Mouse (Mus musculus) liver, embryonic 14.5 days (tissue): Measurements from ENCODE around the gene Gbgt1. TPM values are rescaled to one million over a fixed set of nuclear protein-coding genes. Genes with fewer than 3 reads are reported as not detected.
A peak's percentile ranks its signal among the peaks of the same experiment; 100 is the strongest.

ENCODE experiments used
- ATAC-seq: fragments of 200-750 bp; cut with Nextera tagmentation; 2 replicates; pipeline ENCODE4 v1.8.0; 2017; ENCODE audit warnings: moderate number of reproducible peaks, mild to moderate bottlenecking, moderate library complexity; ENCODE audit not compliant: insufficient read depth
- DNase-seq, 3 experiments: peaks; one replicate each; pipeline ENCODE4 v3.0.0-alpha.2; 2012 to 2013; ENCODE audit warnings: low read depth in 3 of 3, low spot score in 3 of 3
- H3K27ac ChIP-seq: fragments of 300-500 bp; sonication (generic); 2 replicates; pipeline ENCODE4 v1.5.1; 2014; ENCODE audit warnings: moderate library complexity, mild to moderate bottlenecking, control low read depth, inconsistent platforms
- H3K27me3 ChIP-seq: fragments of 300-500 bp; sonication (generic); 2 replicates; pipeline ENCODE4 v1.6.1; 2014; ENCODE audit warnings: mild to moderate bottlenecking, low read length, moderate library complexity; ENCODE audit not compliant: control insufficient read depth, insufficient read depth
- H3K36me3 ChIP-seq: fragments of 300-500 bp; sonication (generic); replicated peaks from 2 replicates; pipeline ENCODE4 v1.6.1; 2014; ENCODE audit warnings: low read depth; ENCODE audit not compliant: control insufficient read depth, insufficient read depth
- H3K4me1 ChIP-seq, 2 experiments: fragments of 200-500 bp in 1 of 2; fragments of 300-500 bp in 1 of 2; sonication (generic) in 1 of 2; replicated peaks; 2 replicates each; pipeline ENCODE4 v1.6.1; 2012 to 2014; ENCODE audit warnings: antibody characterized with exemption in 1 of 2, inconsistent platforms in 1 of 2, low read length in 1 of 2; ENCODE audit not compliant: control insufficient read depth in 2 of 2, insufficient read depth in 2 of 2
- H3K4me2 ChIP-seq: fragments of 300-500 bp; sonication (generic); 2 replicates; pipeline ENCODE4 v1.6.1; 2014; ENCODE audit warnings: low read depth, mild to moderate bottlenecking, control low read depth, moderate library complexity
- H3K4me3 ChIP-seq, 2 experiments: fragments of 200-500 bp in 1 of 2; fragments of 300-500 bp in 1 of 2; sonication (generic) in 1 of 2; 2 replicates each; pipeline ENCODE4 v1.5.1; 2012 to 2014; ENCODE audit warnings: low read depth in 2 of 2, low read length in 2 of 2, mild to moderate bottlenecking in 2 of 2, control low read depth in 1 of 2, inconsistent platforms in 1 of 2, moderate library complexity in 1 of 2; ENCODE audit not compliant: insufficient read depth in 1 of 2
- H3K9ac ChIP-seq: fragments of 300-500 bp; sonication (generic); replicated peaks from 2 replicates; pipeline ENCODE4 v1.6.1; 2014; ENCODE audit warnings: mild to moderate bottlenecking, control low read depth, moderate library complexity
- H3K9me3 ChIP-seq: fragments of 300-500 bp; sonication (generic); 2 replicates; pipeline ENCODE4 v1.6.1; 2016; ENCODE audit warnings: low read length, mixed read lengths; ENCODE audit not compliant: control insufficient read depth
- CTCF ChIP-seq: IDR thresholded peaks from 2 replicates; pipeline ENCODE4 v1.5.1; 2016; ENCODE audit warnings: antibody characterized with exemption, low read depth, control low read depth
- EP300 ChIP-seq: IDR thresholded peaks from 2 replicates; pipeline ENCODE4 v1.6.1; 2016; ENCODE audit warnings: antibody characterized with exemption, low read depth
- WGBS: fragments of 180-500 bp; shearing (Covaris S2); extraction: QIAGEN DNeasy Blood & Tissue Kit; methylation state at CpG from one replicate; pipeline ENCODE4 v1.1.7; 2014; ENCODE audit not compliant: insufficient replicate concordance; 5-methylcytosine and 5-hydroxymethylcytosine counted together
- polyA plus RNA-seq, 2 experiments: library from polyadenylated mRNA; depleted of rRNA in 1 of 2; stranded (reverse) in 1 of 2; unstranded in 1 of 2; fragments of >200 nt; fragmentation: Nextera tagmentation in 1 of 2; extraction: Ambion mirVana in 1 of 2; gene quantifications; 2 replicates each; pipeline versions ENCODE4 v1.2.1 to v1.2.3; 2012 to 2014

Gene Gbgt1
- polyA plus RNA-seq, 2 experiments: 0.29 to 0.52 TPM

GRCm38 (mm10) chr2:28522166-28522565 lies 25.5 kb downstream of the Gbgt1 start:
- no peak for ATAC-seq
- Histone ChIP-seq H3K4me3 (no peak overlapping the region), H3K9ac (no peak overlapping the region), H3K27me3 (no peaks in the 10 kb centered on the region), H3K4me2 (no peak overlapping the region), H3K27ac (no peak overlapping the region), H3K4me1 (peaks cover 0 to 3% of the 10 kb centered on the region in 2 experiments; a peak in 1 of 4 replicates), H3K9me3 (no peaks in the 10 kb centered on the region), H3K36me3 (no peaks in the 10 kb centered on the region)
- DNase-seq: no peak
- WGBS: 57% methylated on average over 4 of the region's 4 CpGs
- no peak for TF ChIP-seq EP300
- no peak for TF ChIP-seq CTCF

- ATAC-seq (0 out of 2 replicates have a peak, but pooled peaks have one; percentile 29), DNase-seq (no peak)
- no peak overlapping the region for H3K4me3 ChIP-seq
- H3K4me2 ChIP-seq: no peak overlapping the region
- H3K9me3 ChIP-seq: no peaks in the 10 kb centered on the region
- WGBS: 42% methylated on average over 5 of the region's 5 CpGs
- H3K4me1 ChIP-seq: peaks cover 0 to 3% of the 10 kb centered on the region in 2 experiments; a peak in 1 of 4 replicates
- H3K27ac ChIP-seq: no peak overlapping the region
- H3K36me3 ChIP-seq: no peaks in the 10 kb centered on the region
- TF ChIP-seq EP300 (no peak), CTCF (no peak)
- H3K27me3 ChIP-seq: no peaks in the 10 kb centered on the region
- H3K9ac ChIP-seq: no peak overlapping the region
Observed at GRCm38 (mm10) chr2:28523643-28524117, 27.0 kb downstream of the Gbgt1 start.

GRCm38 (mm10) chr2:28524406-28524805 lies 27.7 kb downstream of the Gbgt1 start:
- no peak overlapping the region for H3K27ac ChIP-seq
- 69% methylated on average over 10 of the region's 10 CpGs for WGBS
- no peak overlapping the region for H3K4me2 ChIP-seq
- no peaks in the 10 kb centered on the region for H3K36me3 ChIP-seq
- peaks cover 0 to 3% of the 10 kb centered on the region in 2 experiments; a peak in 1 of 4 replicates for H3K4me1 ChIP-seq
- H3K9me3 ChIP-seq: no peaks in the 10 kb centered on the region
- H3K9ac ChIP-seq: no peak overlapping the region
- H3K4me3 ChIP-seq: no peak overlapping the region
- no peak for ATAC-seq
- H3K27me3 ChIP-seq: no peaks in the 10 kb centered on the region
- DNase-seq: no peak
- no peak for TF ChIP-seq CTCF
- TF ChIP-seq EP300: no peak

- Histone ChIP-seq H3K36me3 (no peaks in the 10 kb centered on the region), H3K27me3 (no peaks in the 10 kb centered on the region), H3K4me3 (no peak overlapping the region), H3K9ac (no peak overlapping the region), H3K4me1 (peaks cover 0 to 3% of the 10 kb centered on the region in 2 experiments; a peak in 1 of 4 replicates), H3K27ac (no peak overlapping the region), H3K9me3 (no peaks in the 10 kb centered on the region), H3K4me2 (no peak overlapping the region)
- WGBS: 30% methylated on average over 11 of the region's 11 CpGs
- no peak for TF ChIP-seq EP300
- DNase-seq: no peak
- ATAC-seq: peak; percentile 64
Observed at GRCm38 (mm10) chr2:28525219-28525942, 28.7 kb downstream of the Gbgt1 start.

- Histone ChIP-seq H3K36me3 (no peaks in the 10 kb centered on the region), H3K4me3 (no peak overlapping the region), H3K9me3 (no peaks in the 10 kb centered on the region), H3K27ac (no peak overlapping the region), H3K9ac (no peak overlapping the region), H3K4me2 (no peak overlapping the region), H3K27me3 (no peaks in the 10 kb centered on the region), H3K4me1 (peaks cover 0 to 3% of the 10 kb centered on the region in 2 experiments; a peak in 1 of 4 replicates)
- 21% methylated on average over 12 of the region's 12 CpGs for WGBS
- no peak for ATAC-seq
- no peak for TF ChIP-seq EP300
- peak; percentile 47; the same call in 1 of the 2 replicates for TF ChIP-seq CTCF
- no peak for DNase-seq
Observed at GRCm38 (mm10) chr2:28525943-28526876, 29.5 kb downstream of the Gbgt1 start.
